Mouse (Mus musculus): Measurements from ENCODE around the gene Bcl2l1. TPM values are rescaled to one million over a fixed set of nuclear protein-coding genes. Genes with fewer than 3 reads are reported as not detected.

The Bcl2l1 gene
- total and polyA plus RNA-seq, 3 experiments: 48.1 to 102 (median 51.9) TPM

- Histone ChIP-seq H3K9ac (ENCODE audit: low read depth, low read length) (peak overlapping the region; percentile 28; the same call in 1 of the 2 replicates), H3K27ac (peak overlapping the region; percentile 47)
- intact Hi-C loops (cut with DNase I): loop anchor here (1.0 to 10.0 kb wide), 6 partner anchors 18 to 152 kb away; no protein-coding TSS in a partner anchor
These were observed 65.0 kb downstream of the Bcl2l1 start for GRCm38 (mm10) chr2:152766387-152767123.

GRCm38 (mm10) chr2:152765045-152765674, 66.4 kb downstream of the Bcl2l1 start:
- 47% methylated on average over 6 of the region's 7 CpGs for WGBS
- Histone ChIP-seq H3K4me1 (ENCODE audit: control insufficient read depth, insufficient read depth, low read length) (peaks cover 6% of the 10 kb centered on the region), H3K9ac (ENCODE audit: low read depth, low read length) (no peak overlapping the region), H3K27ac (no peak overlapping the region), H3K27me3 (ENCODE audit: control insufficient read depth, insufficient read depth, low read length) (no peaks in the 10 kb centered on the region), H3K4me3 (no peak overlapping the region), H3K79me2 (replicated peaks; ENCODE audit: control insufficient read depth, insufficient read depth, low read length) (no peaks in the 10 kb centered on the region), H3K36me3 (ENCODE audit: control insufficient read depth, insufficient read depth, low read length) (no peaks in the 10 kb centered on the region)
- intact Hi-C loops (cut with DNase I): loop anchor here (10.0 kb wide), 1 partner anchor 150 kb away; no protein-coding TSS in a partner anchor
- TF ChIP-seq CTCF (IDR thresholded peaks at IDR 0.05) (no peak), EP300 (IDR thresholded peaks at IDR 0.05; ENCODE audit: insufficient read depth, low read depth, low read length) (no peak), POLR2A (IDR thresholded peaks at IDR 0.05; ENCODE audit: insufficient read depth, low read depth, low read length) (no peak)
- no peak for DNase-seq

More at GRCm38 (mm10) chr2:152766387-152767123, 65.0 kb downstream of the Bcl2l1 start:
- Histone ChIP-seq H3K79me2 (replicated peaks; ENCODE audit: control insufficient read depth, insufficient read depth, low read length) (no peaks in the 10 kb centered on the region), H3K4me3 (no peak overlapping the region), H3K36me3 (ENCODE audit: control insufficient read depth, insufficient read depth, low read length) (no peaks in the 10 kb centered on the region), H3K4me1 (ENCODE audit: control insufficient read depth, insufficient read depth, low read length) (peaks cover 6% of the 10 kb centered on the region), H3K27me3 (ENCODE audit: control insufficient read depth, insufficient read depth, low read length) (no peaks in the 10 kb centered on the region)
- 14% methylated on average over 25 of the region's 25 CpGs for WGBS
- TF ChIP-seq EP300 (IDR thresholded peaks at IDR 0.05; ENCODE audit: insufficient read depth, low read depth, low read length) (peak; percentile 91), POLR2A (IDR thresholded peaks at IDR 0.05; ENCODE audit: insufficient read depth, low read depth, low read length) (0 out of 2 replicates have a peak, but pooled peaks have one; percentile 24), CTCF (IDR thresholded peaks at IDR 0.05) (peak; percentile 92)
- DNase-seq: peak; percentile 90 to 97

- Histone ChIP-seq H3K4me1 (ENCODE audit: control insufficient read depth, insufficient read depth, low read length) (peaks cover 6% of the 10 kb centered on the region), H3K9ac (ENCODE audit: low read depth, low read length) (peak overlapping the region; percentile 14; the same call in 1 of the 2 replicates), H3K4me3 (no peak overlapping the region), H3K27ac (no peak overlapping the region; the same call in 1 of the 2 replicates), H3K36me3 (ENCODE audit: control insufficient read depth, insufficient read depth, low read length) (no peaks in the 10 kb centered on the region), H3K79me2 (replicated peaks; ENCODE audit: control insufficient read depth, insufficient read depth, low read length) (no peaks in the 10 kb centered on the region), H3K27me3 (ENCODE audit: control insufficient read depth, insufficient read depth, low read length) (no peaks in the 10 kb centered on the region)
- no peak for DNase-seq
- WGBS: 19% methylated on average over 14 of the region's 14 CpGs
- no peak for TF ChIP-seq EP300 (IDR thresholded peaks at IDR 0.05; ENCODE audit: insufficient read depth, low read depth, low read length)
- TF ChIP-seq POLR2A (IDR thresholded peaks at IDR 0.05; ENCODE audit: insufficient read depth, low read depth, low read length): 0 out of 2 replicates have a peak, but pooled peaks have one; percentile 14
- no peak for TF ChIP-seq CTCF (IDR thresholded peaks at IDR 0.05)
- intact Hi-C loops (cut with DNase I): loop anchor here (10.0 kb wide), 1 partner anchor 150 kb away; no protein-coding TSS in a partner anchor
These were observed 67.1 kb downstream of the Bcl2l1 start for GRCm38 (mm10) chr2:152764172-152765044.

GRCm38 (mm10) chr2:152763310-152763709, 68.2 kb downstream of the Bcl2l1 start:
- intact Hi-C loops (cut with DNase I): loop anchor here (10.0 kb wide), 1 partner anchor 149 kb away; no protein-coding TSS in a partner anchor
- DNase-seq: no peak
- Histone ChIP-seq H3K4me1 (ENCODE audit: control insufficient read depth, insufficient read depth, low read length) (peaks cover 8% of the 10 kb centered on the region), H3K4me3 (no peak overlapping the region), H3K79me2 (replicated peaks; ENCODE audit: control insufficient read depth, insufficient read depth, low read length) (no peaks in the 10 kb centered on the region), H3K36me3 (ENCODE audit: control insufficient read depth, insufficient read depth, low read length) (no peaks in the 10 kb centered on the region), H3K27ac (no peak overlapping the region), H3K27me3 (ENCODE audit: control insufficient read depth, insufficient read depth, low read length) (no peaks in the 10 kb centered on the region), H3K9ac (ENCODE audit: low read depth, low read length) (no peak overlapping the region)
- TF ChIP-seq EP300 (IDR thresholded peaks at IDR 0.05; ENCODE audit: insufficient read depth, low read depth, low read length) (no peak), CTCF (IDR thresholded peaks at IDR 0.05) (no peak), POLR2A (IDR thresholded peaks at IDR 0.05; ENCODE audit: insufficient read depth, low read depth, low read length) (no peak)
- WGBS: 84% methylated on average over 6 of the region's 6 CpGs

GRCm38 (mm10) chr2:152758351-152758750, 73.2 kb downstream of the Bcl2l1 start:
- Histone ChIP-seq H3K27me3 (ENCODE audit: control insufficient read depth, insufficient read depth, low read length) (no peaks in the 10 kb centered on the region), H3K4me3 (no peak overlapping the region), H3K9ac (ENCODE audit: low read depth, low read length) (no peak overlapping the region), H3K36me3 (ENCODE audit: control insufficient read depth, insufficient read depth, low read length) (no peaks in the 10 kb centered on the region), H3K27ac (no peak overlapping the region; the same call in 1 of the 2 replicates), H3K79me2 (replicated peaks; ENCODE audit: control insufficient read depth, insufficient read depth, low read length) (no peaks in the 10 kb centered on the region), H3K4me1 (ENCODE audit: control insufficient read depth, insufficient read depth, low read length) (peaks cover 3% of the 10 kb centered on the region)
- TF ChIP-seq POLR2A (IDR thresholded peaks at IDR 0.05; ENCODE audit: insufficient read depth, low read depth, low read length): no peak
- no peak for TF ChIP-seq CTCF (IDR thresholded peaks at IDR 0.05)
- no peak for TF ChIP-seq EP300 (IDR thresholded peaks at IDR 0.05; ENCODE audit: insufficient read depth, low read depth, low read length)
- no peak for DNase-seq
- intact Hi-C loops (cut with DNase I): no loop called here
- WGBS: 28% methylated on average over 4 of the region's 4 CpGs
